Mouse (Mus musculus) hindbrain, postnatal 0 days (tissue): ENCODE results near the gene Rabepk. TPM values are rescaled to one million over a fixed set of nuclear protein-coding genes. Genes with fewer than 3 reads are reported as not detected.
"Not testable (repeated sequence)": the region's sequence is repeated elsewhere in the genome, so short reads cannot be mapped to it uniquely, and the experiment has no call there.

Experiments used
- ATAC-seq: fragments of 200-750 bp; cut with Nextera tagmentation; 2 replicates; pipeline ENCODE4 v1.8.0; 2017; ENCODE audit warnings: mild to moderate bottlenecking, moderate TSS enrichment, moderate library complexity
- DNase-seq: peaks from one replicate; pipeline ENCODE4 v3.0.0-alpha.2; 2015; ENCODE audit warnings: low spot score
- H3K27ac ChIP-seq: fragments of 300-500 bp; sonication (generic); 2 replicates; pipeline ENCODE4 v1.5.1; 2014; ENCODE audit warnings: mild to moderate bottlenecking
- H3K27me3 ChIP-seq: fragments of 300-500 bp; sonication (generic); 2 replicates; pipeline ENCODE4 v1.6.1; 2014; ENCODE audit warnings: low read length, mixed read lengths; ENCODE audit not compliant: insufficient read depth
- H3K36me3 ChIP-seq: fragments of 300-500 bp; sonication (generic); 2 replicates; pipeline ENCODE4 v1.6.1; 2014; ENCODE audit warnings: low read length, mixed read lengths; ENCODE audit not compliant: insufficient read depth
- H3K4me1 ChIP-seq: fragments of 300-500 bp; sonication (generic); 2 replicates; pipeline ENCODE4 v1.6.1; 2014; ENCODE audit warnings: antibody characterized with exemption, low read length, mixed read lengths; ENCODE audit not compliant: insufficient read depth
- H3K4me2 ChIP-seq: fragments of 300-500 bp; sonication (generic); 2 replicates; pipeline ENCODE4 v1.6.1; 2014; ENCODE audit warnings: low read depth, mild to moderate bottlenecking, low read length, moderate library complexity, mixed read lengths
- H3K4me3 ChIP-seq: fragments of 300-500 bp; sonication (generic); 2 replicates; pipeline ENCODE4 v1.5.1; 2014; ENCODE audit warnings: low read length
- H3K9ac ChIP-seq: fragments of 300-500 bp; sonication (generic); replicated peaks from 2 replicates; pipeline ENCODE4 v1.6.1; 2014; ENCODE audit warnings: mild to moderate bottlenecking, low read length, moderate library complexity, mixed read lengths
- H3K9me3 ChIP-seq: fragments of 300-500 bp; sonication (generic); 2 replicates; pipeline ENCODE4 v1.6.1; 2016; ENCODE audit warnings: low read length, mixed read lengths
- CTCF ChIP-seq: IDR thresholded peaks from 2 replicates; pipeline ENCODE4 v1.5.1; 2016; ENCODE audit warnings: antibody characterized with exemption, control low read depth, low read depth
- WGBS: fragments of 180-500 bp; shearing (Covaris S2); extraction: QIAGEN DNeasy Blood & Tissue Kit; methylation state at CpG from one replicate; pipeline ENCODE4 v1.1.7; 2014; 5-methylcytosine and 5-hydroxymethylcytosine counted together
- polyA plus RNA-seq: library from polyadenylated mRNA; unstranded; fragments of >200 nt; fragmentation: Nextera tagmentation; extraction: Ambion mirVana; gene quantifications from 2 replicates; pipeline ENCODE4 v1.2.1, GENCODE M21; 2015
- total RNA-seq: library from RNA; depleted of rRNA; stranded (reverse); fragments of >200 nt; gene quantifications from 2 replicates; pipeline ENCODE4 v1.2.3, GENCODE M21; 2014

Gene Rabepk
- total and polyA plus RNA-seq, 2 experiments from 2014 or later, result 19.0 to 28.8 TPM

DNA sequence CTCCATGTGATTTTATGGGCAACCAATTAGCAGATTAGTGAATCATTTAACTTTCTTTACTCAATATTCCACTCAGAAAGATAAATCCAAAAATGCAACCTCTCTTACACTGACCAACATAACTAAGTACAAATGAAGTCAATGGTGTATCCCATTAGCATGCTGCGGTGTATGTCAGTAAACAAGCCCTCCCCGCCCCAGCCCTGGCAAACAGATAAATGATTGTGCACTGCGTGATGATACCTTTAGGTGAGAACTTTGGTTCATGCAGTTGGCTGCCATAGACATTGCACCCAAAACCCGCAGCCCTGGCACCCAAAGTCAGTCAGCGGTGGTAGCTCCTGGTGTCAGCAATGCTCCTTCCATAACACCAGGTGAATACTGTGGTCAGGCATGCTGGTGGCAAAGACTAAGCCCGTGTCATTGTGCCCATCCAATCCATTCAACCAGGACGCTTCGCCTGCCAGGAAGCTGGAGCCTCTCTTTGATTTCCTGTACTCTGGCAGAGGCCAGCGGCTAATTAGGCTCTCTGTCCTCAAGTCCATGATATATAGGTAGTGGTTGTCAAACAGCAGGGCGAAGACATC, 5.7 kb upstream of the Rabepk start:
- peaks cover 2% of the 10 kb centered on the region for H3K36me3 ChIP-seq
- TF ChIP-seq CTCF, result no peak
- 92% methylated on average over 10 of the region's 10 CpGs for WGBS
- H3K4me2 ChIP-seq, result no peak overlapping the region
- no peaks in the 10 kb centered on the region for H3K4me1 ChIP-seq
- ATAC-seq (no peak), DNase-seq (no peak)
- no peaks in the 10 kb centered on the region for H3K27me3 ChIP-seq
- H3K27ac ChIP-seq, result no peak overlapping the region
- no peak overlapping the region for H3K4me3 ChIP-seq
- no peak overlapping the region for H3K9ac ChIP-seq
- no peaks in the 10 kb centered on the region for H3K9me3 ChIP-seq

GRCm38 (mm10) chr2:34804815-34805214, 5.1 kb upstream of the Rabepk start:
- Histone ChIP-seq H3K4me2 (no peak overlapping the region), H3K27me3 (no peaks in the 10 kb centered on the region), H3K9me3 (no peaks in the 10 kb centered on the region), H3K27ac (no peak overlapping the region), H3K4me3 (no peak overlapping the region), H3K36me3 (no peaks in the 10 kb centered on the region; the same call in none of the 2 replicates), H3K9ac (no peak overlapping the region), H3K4me1 (no peaks in the 10 kb centered on the region)
- ATAC-seq (no peak), DNase-seq (no peak)
- 49% methylated on average over 1 of the region's 1 CpGs for WGBS
- no peak for TF ChIP-seq CTCF

GRCm38 (mm10) chr2:34804172-34804571, 4.5 kb upstream of the Rabepk start:
- Histone ChIP-seq H3K36me3 (no peaks in the 10 kb centered on the region; the same call in 1 of the 2 replicates), H3K9me3 (no peaks in the 10 kb centered on the region), H3K9ac (no peak overlapping the region), H3K4me3 (no peak overlapping the region), H3K4me1 (0 out of 2 replicates have a peak, but pooled peaks cover 1% of the 10 kb centered on the region), H3K27ac (no peak overlapping the region), H3K27me3 (no peaks in the 10 kb centered on the region), H3K4me2 (0 out of 2 replicates have a peak overlapping the region, but pooled peaks have one; percentile 69)
- TF ChIP-seq CTCF, result no peak
- DNase-seq, result no peak
- no peak for ATAC-seq
- 95% methylated on average over 2 of the region's 2 CpGs for WGBS

GRCm38 (mm10) chr2:34803746-34804145, 4.0 kb upstream of the Rabepk start:
- Histone ChIP-seq H3K27me3 (no peaks in the 10 kb centered on the region), H3K4me3 (no peak overlapping the region)
- DNase-seq, result no peak

GRCm38 (mm10) chr2:34802565-34803245, 3.0 kb upstream of the Rabepk start:
- H3K27me3 ChIP-seq, H3K4me1 ChIP-seq, H3K9me3 ChIP-seq, H3K36me3 ChIP-seq: not testable (repeated sequence)
- DNase-seq, result peak; percentile 46
- peak; percentile 43 for ATAC-seq
- Histone ChIP-seq H3K9ac (peak overlapping the region; percentile 74), H3K4me3 (peak overlapping the region; percentile 65), H3K27ac (peak overlapping the region; percentile 96), H3K4me2 (peak overlapping the region; percentile 69)
- WGBS, result under 1% methylated on average over 18 of the region's 32 CpGs

More at GRCm38 (mm10) chr2:34803746-34804145, 4.0 kb upstream of the Rabepk start:
- TF ChIP-seq CTCF, result no peak
- Histone ChIP-seq H3K4me2 (peak overlapping the region; percentile 69), H3K36me3 (no peaks in the 10 kb centered on the region; the same call in 1 of the 2 replicates), H3K9me3 (no peaks in the 10 kb centered on the region), H3K4me1 (0 out of 2 replicates have a peak, but pooled peaks cover 5% of the 10 kb centered on the region), H3K9ac (no peak overlapping the region), H3K27ac (no peak overlapping the region)
- ATAC-seq, result no peak
- 64% methylated on average over 3 of the region's 3 CpGs for WGBS

- Histone ChIP-seq H3K4me2 (peak overlapping the region; percentile 69; the same call in 1 of the 2 replicates), H3K4me3 (peak overlapping the region; percentile 65), H3K9ac (peak overlapping the region; percentile 74), H3K4me1 (0 out of 2 replicates have a peak, but pooled peaks cover 5% of the 10 kb centered on the region), H3K27ac (peak overlapping the region; percentile 96), H3K27me3 (no peaks in the 10 kb centered on the region), H3K9me3 (no peaks in the 10 kb centered on the region), H3K36me3 (no peaks in the 10 kb centered on the region; the same call in 1 of the 2 replicates)
- 5% methylated on average over 39 of the region's 39 CpGs for WGBS
- TF ChIP-seq CTCF, result peak; percentile 45
- peak; percentile 100 for DNase-seq
- ATAC-seq, result peak; percentile 99
Measured at GRCm38 (mm10) chr2:34801516-34802482, 2.1 kb upstream of the Rabepk start.
